Mouse (Mus musculus): ENCODE measurements around the gene Txlng. TPM values are rescaled to one million over a fixed set of nuclear protein-coding genes. Genes with fewer than 3 reads are reported as not detected.

The Txlng gene
- polyA plus RNA-seq (2016; fragmentation: Nextera tagmentation; extraction: Ambion mirVana), result 18.6 and 18.7 TPM in 2 replicates

DNA sequence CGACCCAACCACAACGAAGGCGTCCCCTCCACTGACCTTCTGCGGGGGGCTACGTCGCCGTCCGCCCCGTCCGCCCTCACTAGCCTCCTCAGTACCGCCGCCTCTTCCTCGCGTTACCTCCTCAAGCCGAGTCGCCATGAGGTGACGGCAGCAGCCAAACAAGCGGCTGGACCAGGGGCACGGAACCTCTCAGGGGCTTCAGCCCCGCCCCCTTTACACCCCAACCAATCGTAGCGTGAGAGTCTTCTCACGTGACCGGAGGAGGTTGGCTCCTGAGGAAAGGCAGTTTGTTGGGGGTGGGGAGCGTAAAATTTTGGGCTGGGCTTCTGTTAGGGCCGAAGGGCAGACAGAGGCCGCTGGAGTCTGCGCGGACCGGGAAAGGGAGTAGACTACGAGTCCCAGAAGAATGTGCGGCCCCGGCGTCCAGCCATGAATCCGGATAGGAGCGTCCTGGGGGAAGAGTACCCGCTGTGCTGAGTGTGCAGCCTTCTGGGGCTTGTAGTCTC, at the start of gene Txlng:
TSS of gene Txlng (minus strand) at position 252 of the 506 bp plus-strand sequence.
- Histone ChIP-seq H3K36me3 (no peaks in the 10 kb centered on the region), H3K4me3 (peak within 1 kb of the TSS; percentile 56), H3K9ac (replicated peaks) (peak within 1 kb of the TSS; percentile 56), H3K27ac (replicated peaks) (no peak within 1 kb of the TSS), H3K4me1 (0 out of 2 replicates have a peak, but pooled peaks cover 4% of the 10 kb centered on the region), H3K4me2 (replicated peaks) (peak within 1 kb of the TSS; percentile 83), H3K9me3 (no peaks in the 10 kb centered on the region), H3K27me3 (peaks cover 12% of the 10 kb centered on the region; the same call in 1 of the 2 replicates)
- ATAC-seq (ENCODE audit: low FRiP score, low read depth), result peak; percentile 99
- whole genome bisulfite sequencing, result 17% methylated on average over 37 of the region's 37 CpGs

DNA sequence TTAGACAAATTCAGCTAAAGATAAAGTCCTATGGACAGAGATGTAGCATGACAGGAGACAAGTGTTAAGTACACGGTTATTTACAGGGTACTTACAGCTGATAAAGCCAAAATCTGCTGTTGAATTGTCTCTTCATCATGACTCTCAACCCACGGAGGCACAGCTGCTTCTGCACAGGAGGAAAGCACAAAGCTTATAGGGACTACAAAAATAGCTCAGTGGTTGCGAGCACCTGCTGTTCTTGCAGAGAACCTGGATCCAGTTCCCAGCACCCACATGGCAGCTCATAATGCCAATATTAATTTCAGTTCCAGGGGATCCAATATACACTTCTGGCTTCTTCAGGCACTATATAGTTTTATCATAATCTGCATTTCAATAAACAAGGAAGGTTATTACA, 49.0 kb upstream of the Txlng start:
- no peak overlapping the region for H3K9ac ChIP-seq (replicated peaks)
- no peak for ATAC-seq (ENCODE audit: low FRiP score, low read depth)
- no peaks in the 10 kb centered on the region for H3K9me3 ChIP-seq
- no peaks in the 10 kb centered on the region for H3K4me1 ChIP-seq
- WGBS, result 83% methylated on average over 3 of the region's 3 CpGs
- no peaks in the 10 kb centered on the region for H3K27me3 ChIP-seq
- no peak overlapping the region for H3K4me2 ChIP-seq (replicated peaks)
- H3K27ac ChIP-seq (replicated peaks), result no peak overlapping the region
- peaks cover 4% of the 10 kb centered on the region; the same call in 1 of the 2 replicates for H3K36me3 ChIP-seq
- no peak overlapping the region for H3K4me3 ChIP-seq

DNA sequence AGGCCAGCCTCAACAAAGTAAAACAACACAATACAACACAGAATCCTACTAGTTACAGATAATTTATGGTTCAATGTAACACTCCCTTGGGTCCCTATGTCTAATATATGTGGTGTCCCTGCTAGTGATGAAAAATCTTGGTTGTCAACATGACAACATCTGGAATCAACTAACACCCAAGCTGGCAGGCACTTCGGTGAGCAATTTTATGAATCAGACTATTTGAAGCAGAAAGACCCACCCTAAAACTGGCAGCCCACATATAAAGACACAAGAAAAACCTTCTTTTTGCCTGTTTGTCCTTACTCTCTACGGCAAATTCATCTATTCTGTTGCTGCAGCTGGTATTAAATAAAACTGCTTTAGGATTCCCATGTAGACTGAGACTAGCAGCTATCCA, 44.5 kb upstream of the Txlng start:
- H3K9me3 ChIP-seq, result no peaks in the 10 kb centered on the region
- peaks cover 4% of the 10 kb centered on the region for H3K27me3 ChIP-seq
- H3K4me1 ChIP-seq, result no peaks in the 10 kb centered on the region
- no peak overlapping the region for H3K9ac ChIP-seq (replicated peaks)
- H3K36me3 ChIP-seq, result peaks cover 11% of the 10 kb centered on the region; the same call in 1 of the 2 replicates
- H3K27ac ChIP-seq (replicated peaks), result no peak overlapping the region
- no peak for ATAC-seq (ENCODE audit: low FRiP score, low read depth)
- no peak overlapping the region for H3K4me3 ChIP-seq
- no peak overlapping the region for H3K4me2 ChIP-seq (replicated peaks)
- 90% methylated on average over 2 of the region's 2 CpGs for WGBS

DNA sequence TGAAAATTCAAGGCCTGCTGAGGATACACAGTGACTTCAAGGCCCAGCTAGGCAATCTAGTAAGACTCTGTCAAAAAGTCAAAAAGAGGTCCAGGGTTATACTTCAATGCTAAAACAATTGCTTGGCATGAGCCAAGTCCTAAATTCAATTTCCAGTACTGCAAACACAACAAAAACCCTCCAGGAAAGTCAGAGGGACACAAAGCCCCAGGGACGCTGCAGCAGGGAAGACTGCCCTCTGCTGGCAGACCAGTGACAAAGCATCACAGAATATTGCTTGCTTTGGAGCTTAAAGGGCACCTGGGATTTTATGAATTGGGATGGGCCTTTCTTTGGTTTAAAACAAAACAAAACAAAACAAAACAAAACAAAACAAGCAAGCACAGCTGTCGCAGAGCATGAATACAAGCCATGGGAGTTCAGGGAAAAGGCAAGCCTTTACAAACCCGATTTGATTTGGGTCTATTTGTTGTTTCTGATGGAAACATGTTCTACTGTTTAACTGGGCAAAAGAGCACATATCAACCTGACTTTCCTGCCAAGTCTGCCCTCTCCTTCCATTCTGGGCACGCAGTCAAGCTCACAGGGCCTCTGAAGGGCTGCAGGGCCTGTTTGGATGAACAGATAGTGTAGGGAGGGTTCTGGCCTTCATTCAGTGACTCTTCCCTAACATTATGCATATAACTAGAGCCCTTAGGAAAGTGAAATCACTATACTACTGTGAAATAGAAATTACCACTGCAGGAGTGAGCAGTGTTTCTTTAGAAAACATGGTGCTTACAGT, 42.7 kb upstream of the Txlng start:
- WGBS, result 47% methylated on average over 4 of the region's 4 CpGs
- Histone ChIP-seq H3K4me1 (no peaks in the 10 kb centered on the region), H3K27ac (replicated peaks) (no peak overlapping the region), H3K9ac (replicated peaks) (no peak overlapping the region), H3K9me3 (no peaks in the 10 kb centered on the region), H3K4me2 (replicated peaks) (no peak overlapping the region), H3K27me3 (peaks cover 4% of the 10 kb centered on the region), H3K4me3 (no peak overlapping the region), H3K36me3 (peaks cover 7% of the 10 kb centered on the region; the same call in 1 of the 2 replicates)
- no peak for ATAC-seq (ENCODE audit: low FRiP score, low read depth)

DNA sequence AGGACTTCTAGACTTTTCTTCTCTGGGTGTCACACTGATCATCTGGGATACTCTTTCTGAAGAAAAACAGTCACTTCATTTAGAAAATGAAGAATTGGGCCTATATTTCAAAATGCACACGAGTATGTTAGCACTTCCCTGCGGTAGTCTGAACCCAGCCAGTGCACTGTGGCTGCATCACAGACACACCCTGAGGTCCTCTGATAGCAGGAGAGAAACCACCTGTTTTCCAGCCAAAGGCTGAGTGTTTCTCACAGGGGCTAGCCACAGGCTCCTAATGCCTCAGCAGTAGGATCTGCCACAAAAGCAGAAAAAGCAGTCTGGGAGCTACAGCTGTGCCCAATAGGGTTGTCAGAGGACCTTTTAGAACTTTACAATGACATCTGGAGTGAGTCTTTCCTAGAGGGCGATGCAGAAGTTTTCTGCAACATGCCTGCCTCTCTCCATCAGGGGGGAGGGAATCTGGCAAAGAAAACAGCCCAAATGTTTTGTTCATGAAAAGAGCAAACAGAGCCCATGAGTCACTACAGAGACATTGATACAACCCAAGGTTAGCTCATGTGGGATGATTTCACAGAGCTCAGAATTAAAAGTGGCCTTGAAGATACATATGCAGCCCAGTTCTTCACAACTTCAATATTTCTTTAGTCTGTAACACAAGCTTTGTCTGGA, 39.2 kb upstream of the Txlng start:
- peaks cover 4% of the 10 kb centered on the region for H3K27me3 ChIP-seq
- no peak overlapping the region for H3K4me2 ChIP-seq (replicated peaks)
- no peak overlapping the region for H3K9ac ChIP-seq (replicated peaks)
- no peak overlapping the region for H3K4me3 ChIP-seq
- no peak overlapping the region for H3K27ac ChIP-seq (replicated peaks)
- H3K36me3 ChIP-seq, result peaks cover 7% of the 10 kb centered on the region; the same call in 1 of the 2 replicates
- 80% methylated on average over 3 of the region's 3 CpGs for WGBS
- H3K9me3 ChIP-seq, result no peaks in the 10 kb centered on the region
- H3K4me1 ChIP-seq, result no peaks in the 10 kb centered on the region
- no peak for ATAC-seq (ENCODE audit: low FRiP score, low read depth)

DNA sequence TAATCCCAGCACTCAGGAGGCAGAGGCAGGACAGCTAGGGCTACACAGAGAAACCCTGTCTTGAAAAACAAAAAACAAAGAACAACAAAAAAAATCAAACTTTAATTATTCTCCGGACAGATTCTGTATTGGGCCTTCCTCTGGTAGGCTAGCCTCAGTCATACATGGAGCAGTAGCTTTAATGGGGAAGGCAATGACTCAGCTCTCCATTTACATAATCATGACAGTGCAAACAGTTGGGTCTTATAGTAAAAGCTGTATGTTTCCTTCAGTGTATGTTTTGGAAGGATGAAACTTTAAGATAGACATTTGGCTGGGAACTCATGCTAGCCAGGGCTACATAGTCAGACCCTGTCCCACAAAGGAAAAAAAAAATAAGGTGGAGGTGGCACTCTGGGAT, 19.4 kb upstream of the Txlng start:
- Histone ChIP-seq H3K4me2 (replicated peaks) (no peak overlapping the region), H3K9ac (replicated peaks) (no peak overlapping the region), H3K4me1 (no peaks in the 10 kb centered on the region), H3K27ac (replicated peaks) (no peak overlapping the region), H3K9me3 (no peaks in the 10 kb centered on the region), H3K36me3 (no peaks in the 10 kb centered on the region), H3K27me3 (no peaks in the 10 kb centered on the region), H3K4me3 (no peak overlapping the region)
- WGBS, result 91% methylated on average over 1 of the region's 1 CpGs
- no peak for ATAC-seq (ENCODE audit: low FRiP score, low read depth)

DNA sequence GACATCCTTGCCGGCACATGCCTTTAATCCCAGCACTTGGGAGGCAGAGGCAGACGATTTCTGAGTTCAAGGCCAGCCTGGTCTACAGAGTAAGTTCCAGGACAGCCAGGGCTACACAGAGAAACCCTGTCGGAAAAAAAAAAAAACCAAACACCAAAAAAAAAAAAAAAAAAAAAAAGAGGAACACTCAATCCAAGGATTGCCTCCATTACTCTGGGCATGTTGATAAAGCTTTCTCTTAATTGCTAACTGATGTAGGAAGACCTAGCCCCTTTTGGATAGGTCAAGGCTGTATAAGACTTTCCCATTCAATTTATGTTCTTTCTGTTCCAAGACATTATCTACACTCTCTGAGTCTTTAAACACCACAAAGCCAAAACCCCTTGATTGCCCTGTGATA, 16.3 kb upstream of the Txlng start:
- Histone ChIP-seq H3K36me3 (no peaks in the 10 kb centered on the region), H3K27me3 (no peaks in the 10 kb centered on the region), H3K9ac (replicated peaks) (no peak overlapping the region), H3K4me2 (replicated peaks) (no peak overlapping the region), H3K4me1 (no peaks in the 10 kb centered on the region), H3K4me3 (no peak overlapping the region), H3K9me3 (no peaks in the 10 kb centered on the region), H3K27ac (replicated peaks) (no peak overlapping the region)
- WGBS, result 69% methylated on average over 3 of the region's 3 CpGs
- no peak for ATAC-seq (ENCODE audit: low FRiP score, low read depth)

DNA sequence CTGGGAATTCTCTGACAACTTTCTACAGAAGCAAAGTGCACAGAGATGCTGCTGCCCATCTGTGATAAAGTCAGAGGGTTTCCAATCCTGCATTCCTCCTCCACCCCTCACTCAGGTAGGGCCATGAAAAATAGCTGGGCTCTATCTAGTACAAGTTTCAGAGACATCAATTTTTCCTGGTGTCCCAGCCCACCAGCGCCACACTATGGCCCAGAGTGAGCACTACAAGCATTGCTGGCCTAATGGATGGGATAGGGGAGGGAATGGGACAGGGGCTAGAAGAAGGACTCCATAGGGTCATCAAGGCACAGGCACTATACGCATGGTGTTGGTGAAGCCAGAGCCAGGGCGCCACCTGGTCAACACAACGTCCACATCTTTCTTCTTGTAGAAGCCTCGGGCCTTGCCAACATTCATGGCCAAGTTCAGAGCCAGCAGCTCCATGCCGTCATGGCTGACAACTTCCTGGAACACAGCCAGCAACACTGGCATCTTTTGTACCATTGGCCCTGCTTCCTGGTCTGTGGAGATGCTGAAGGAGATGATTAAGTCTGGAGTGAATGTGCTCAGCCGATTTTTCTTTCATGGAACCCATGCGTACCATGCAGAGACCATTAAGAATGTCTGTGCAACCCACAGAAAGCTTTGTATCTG, 15.3 kb upstream of the Txlng start:
- H3K4me2 ChIP-seq (replicated peaks), result no peak overlapping the region
- 72% methylated on average over 8 of the region's 8 CpGs for WGBS
- no peak overlapping the region for H3K4me3 ChIP-seq
- no peak overlapping the region for H3K27ac ChIP-seq (replicated peaks)
- H3K9me3 ChIP-seq, result no peaks in the 10 kb centered on the region
- H3K27me3 ChIP-seq, result no peaks in the 10 kb centered on the region
- H3K9ac ChIP-seq (replicated peaks), result no peak overlapping the region
- no peaks in the 10 kb centered on the region for H3K36me3 ChIP-seq
- ATAC-seq (ENCODE audit: low FRiP score, low read depth), result no peak
- H3K4me1 ChIP-seq, result no peaks in the 10 kb centered on the region

DNA sequence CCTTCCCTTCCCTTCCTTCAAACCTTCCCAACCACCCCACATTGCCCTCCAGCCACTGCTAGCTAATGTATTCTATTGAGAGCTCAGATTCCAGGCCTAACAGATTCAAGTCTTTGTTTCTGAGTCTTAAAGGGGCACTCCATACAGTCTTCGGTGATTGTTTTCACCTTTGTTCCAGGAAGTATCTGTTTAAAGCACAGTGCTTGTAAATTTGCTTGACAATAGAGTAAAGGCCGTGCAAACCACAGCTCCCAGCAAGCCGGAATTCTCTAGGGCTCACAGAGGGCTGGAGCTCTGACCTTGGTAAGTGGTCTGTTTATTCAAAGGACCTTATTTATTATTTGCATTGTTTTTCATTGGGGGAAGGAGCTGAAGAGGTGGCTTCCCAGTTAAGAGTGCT, 2.8 kb upstream of the Txlng start:
- no peak overlapping the region for H3K4me2 ChIP-seq (replicated peaks)
- 24% methylated on average over 3 of the region's 3 CpGs for WGBS
- no peak for ATAC-seq (ENCODE audit: low FRiP score, low read depth)
- H3K9me3 ChIP-seq, result no peaks in the 10 kb centered on the region
- H3K36me3 ChIP-seq, result no peaks in the 10 kb centered on the region
- H3K27ac ChIP-seq (replicated peaks), result peak overlapping the region; percentile 42
- H3K4me1 ChIP-seq, result 0 out of 2 replicates have a peak, but pooled peaks cover 4% of the 10 kb centered on the region
- no peak overlapping the region for H3K9ac ChIP-seq (replicated peaks)
- H3K4me3 ChIP-seq, result no peak overlapping the region
- peaks cover 12% of the 10 kb centered on the region; the same call in 1 of the 2 replicates for H3K27me3 ChIP-seq

DNA sequence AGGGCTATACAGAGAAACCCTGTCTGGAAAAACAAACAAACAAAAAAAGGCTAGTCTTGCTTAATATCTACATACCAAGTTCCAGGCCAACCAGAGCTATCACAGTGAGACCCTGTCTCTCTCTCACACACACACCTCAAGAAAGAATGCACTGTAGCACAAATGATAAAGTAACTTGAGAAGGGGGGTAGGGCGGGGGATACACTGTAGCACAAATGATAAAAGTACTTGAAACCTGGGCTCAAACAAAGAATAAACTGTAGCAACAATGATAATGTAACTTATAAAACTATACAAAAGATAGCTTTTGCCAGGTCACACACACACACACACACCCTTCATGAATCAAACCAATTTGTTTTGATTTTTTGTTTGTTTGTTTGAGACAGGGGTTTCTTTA, 2.3 kb upstream of the Txlng start:
- H3K36me3 ChIP-seq, result no peaks in the 10 kb centered on the region
- 60% methylated on average over 1 of the region's 1 CpGs for WGBS
- peaks cover 12% of the 10 kb centered on the region; the same call in 1 of the 2 replicates for H3K27me3 ChIP-seq

DNA sequence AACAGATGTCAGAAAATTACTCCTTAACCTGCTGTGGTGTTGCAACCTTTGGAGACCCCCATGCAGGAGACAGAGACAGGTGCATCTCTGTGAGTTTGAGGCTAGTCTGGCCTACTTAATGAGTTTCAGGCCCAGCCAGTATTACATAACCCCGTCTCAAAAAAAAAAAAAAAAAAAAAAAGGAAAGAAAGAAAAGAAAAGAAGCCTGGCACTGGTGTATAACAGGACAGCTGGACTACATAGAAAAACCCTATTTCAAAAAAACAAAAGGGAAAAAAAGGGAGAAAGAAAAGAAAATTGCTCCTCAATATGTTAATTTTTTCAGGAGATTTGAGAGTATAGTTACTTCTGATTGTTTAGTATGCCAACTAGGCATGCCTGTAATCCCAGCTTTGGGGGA, 1.8 kb upstream of the Txlng start:
- Histone ChIP-seq H3K9ac (replicated peaks) (no peak overlapping the region), H3K9me3 (no peaks in the 10 kb centered on the region), H3K4me2 (replicated peaks) (no peak overlapping the region), H3K4me1 (0 out of 2 replicates have a peak, but pooled peaks cover 4% of the 10 kb centered on the region), H3K36me3 (no peaks in the 10 kb centered on the region), H3K4me3 (no peak overlapping the region), H3K27me3 (peaks cover 12% of the 10 kb centered on the region; the same call in 1 of the 2 replicates), H3K27ac (replicated peaks) (no peak overlapping the region)
- no peak for ATAC-seq (ENCODE audit: low FRiP score, low read depth)
- 33% methylated on average over 1 of the region's 1 CpGs for WGBS

More for the DNA sequence above, 2.3 kb upstream of the Txlng start:
- H3K4me1 ChIP-seq, result 0 out of 2 replicates have a peak, but pooled peaks cover 4% of the 10 kb centered on the region
- H3K9ac ChIP-seq (replicated peaks), result no peak overlapping the region
- ATAC-seq (ENCODE audit: low FRiP score, low read depth), result no peak
- H3K27ac ChIP-seq (replicated peaks), result peak overlapping the region; percentile 42
- no peak overlapping the region for H3K4me2 ChIP-seq (replicated peaks)
- H3K9me3 ChIP-seq, result no peaks in the 10 kb centered on the region
- no peak overlapping the region for H3K4me3 ChIP-seq

Data from midbrain, embryonic 12.5 days (tissue).